Mouse (Mus musculus) thymus, adult 18-20 months (tissue): ENCODE results near the gene Tmem110.
A peak's percentile ranks its signal among the peaks of the same experiment; 100 is the strongest.

ENCODE experiments used
- DNase-seq, 2 experiments: peaks; one replicate each; pipeline ENCODE4 v3.0.0; 2022; ENCODE audit warnings: mixed read lengths in 2 of 2

The Tmem110 gene

GRCm38 (mm10) chr14:30825476-30826131, at the start of gene Tmem110:
TSS of gene Tmem110 (plus strand) at chr14:30825590.
- DNase-seq: peak; percentile 74 to 81

- DNase-seq: no peak
Observed at GRCm38 (mm10) chr14:30784614-30785013, 40.8 kb upstream of the Tmem110 start.

GRCm38 (mm10) chr14:30789471-30789870, 35.9 kb upstream of the Tmem110 start:
- DNase-seq: no peak

GRCm38 (mm10) chr14:30792871-30793270, 32.5 kb upstream of the Tmem110 start:
- DNase-seq: no peak

- no peak for DNase-seq
Observed at GRCm38 (mm10) chr14:30801756-30802155, 23.6 kb upstream of the Tmem110 start.

- DNase-seq: no peak
Observed at GRCm38 (mm10) chr14:30821136-30821535, 4.3 kb upstream of the Tmem110 start.

- no peak for DNase-seq
Observed at GRCm38 (mm10) chr14:30824456-30824995, 864 bp upstream of the Tmem110 start.

- no peak for DNase-seq
Observed at GRCm38 (mm10) chr14:30825021-30825475, 342 bp upstream of the Tmem110 start.

GRCm38 (mm10) chr14:30826174-30827140, 1.1 kb downstream of the Tmem110 start:
- peak in 1 of 2 experiments; percentile 10 for DNase-seq

GRCm38 (mm10) chr14:30827480-30827879, 2.1 kb downstream of the Tmem110 start:
- no peak for DNase-seq

- no peak for DNase-seq
Observed at GRCm38 (mm10) chr14:30828077-30828476, 2.7 kb downstream of the Tmem110 start.

- no peak for DNase-seq
Observed at GRCm38 (mm10) chr14:30828635-30829460, 3.5 kb downstream of the Tmem110 start.

GRCm38 (mm10) chr14:30837416-30837996, 12.1 kb downstream of the Tmem110 start:
- DNase-seq: no peak

- no peak for DNase-seq
Observed at GRCm38 (mm10) chr14:30843701-30844100, 18.3 kb downstream of the Tmem110 start.

- DNase-seq: no peak
Observed at GRCm38 (mm10) chr14:30850504-30850903, 25.1 kb downstream of the Tmem110 start.

GRCm38 (mm10) chr14:30852325-30852724, 26.9 kb downstream of the Tmem110 start:
- DNase-seq: no peak

- DNase-seq: no peak
Observed at GRCm38 (mm10) chr14:30855316-30855715, 29.9 kb downstream of the Tmem110 start.

GRCm38 (mm10) chr14:30856885-30857507, 31.6 kb downstream of the Tmem110 start:
- no peak for DNase-seq

GRCm38 (mm10) chr14:30857990-30858389, 32.6 kb downstream of the Tmem110 start:
- DNase-seq: no peak

GRCm38 (mm10) chr14:30861421-30862125, 36.2 kb downstream of the Tmem110 start:
- no peak for DNase-seq

- no peak for DNase-seq
Observed at GRCm38 (mm10) chr14:30862368-30862767, 37.0 kb downstream of the Tmem110 start.
